Mouse (Mus musculus): ENCODE data around the gene Soga3.

The Soga3 gene

GRCm38 (mm10) chr10:29143566-29144335 lies at the start of gene Soga3:
Gene Soga3 (plus strand): TSS chr10:29143839.
- DNase-seq (ENCODE audit: low spot score in 2 of 2) = peak; percentile 52 to 79

- no peak for DNase-seq (ENCODE audit: low spot score in 2 of 2)
These were observed 36.7 kb upstream of the Soga3 start for GRCm38 (mm10) chr10:29106962-29107361.

GRCm38 (mm10) chr10:29142556-29143105 lies 1.0 kb upstream of the Soga3 start:
- DNase-seq (ENCODE audit: low spot score in 2 of 2) = no peak

- no peak for DNase-seq (ENCODE audit: low spot score in 2 of 2)
These were observed 1.2 kb downstream of the Soga3 start for GRCm38 (mm10) chr10:29144612-29145405.

- DNase-seq (ENCODE audit: low spot score in 2 of 2) = peak; percentile 40 to 72
These were observed 2.7 kb downstream of the Soga3 start for GRCm38 (mm10) chr10:29146198-29146857.

- DNase-seq (ENCODE audit: low spot score in 2 of 2) = peak; percentile 53 to 73
These were observed 3.4 kb downstream of the Soga3 start for GRCm38 (mm10) chr10:29146858-29147640.

GRCm38 (mm10) chr10:29147641-29147990 lies 4.0 kb downstream of the Soga3 start:
- DNase-seq (ENCODE audit: low spot score in 2 of 2) = no peak

- peak; percentile 32 to 47 for DNase-seq (ENCODE audit: low spot score in 2 of 2)
These were observed 4.4 kb downstream of the Soga3 start for GRCm38 (mm10) chr10:29148076-29148475.

- DNase-seq (ENCODE audit: low spot score in 2 of 2) = no peak
These were observed 11.7 kb downstream of the Soga3 start for GRCm38 (mm10) chr10:29155304-29155703.

- no peak for DNase-seq (ENCODE audit: low spot score in 2 of 2)
These were observed 18.0 kb downstream of the Soga3 start for GRCm38 (mm10) chr10:29161664-29162063.

- no peak for DNase-seq (ENCODE audit: low spot score in 2 of 2)
These were observed 30.1 kb downstream of the Soga3 start for GRCm38 (mm10) chr10:29173778-29174177.

GRCm38 (mm10) chr10:29175656-29176055 lies 32.0 kb downstream of the Soga3 start:
- no peak for DNase-seq (ENCODE audit: low spot score in 2 of 2)

- DNase-seq (ENCODE audit: low spot score in 2 of 2) = no peak
These were observed 33.2 kb downstream of the Soga3 start for GRCm38 (mm10) chr10:29176881-29177280.

- DNase-seq (ENCODE audit: low spot score in 2 of 2) = no peak
These were observed 34.4 kb downstream of the Soga3 start for GRCm38 (mm10) chr10:29178003-29178402.

GRCm38 (mm10) chr10:29180210-29180609 lies 36.6 kb downstream of the Soga3 start:
- no peak for DNase-seq (ENCODE audit: low spot score in 2 of 2)

GRCm38 (mm10) chr10:29181046-29181445 lies 37.4 kb downstream of the Soga3 start:
- no peak for DNase-seq (ENCODE audit: low spot score in 2 of 2)

- DNase-seq (ENCODE audit: low spot score in 2 of 2) = no peak
These were observed 50.1 kb downstream of the Soga3 start for GRCm38 (mm10) chr10:29193769-29194168.

- DNase-seq (ENCODE audit: low spot score in 2 of 2) = no peak
These were observed 53.2 kb downstream of the Soga3 start for GRCm38 (mm10) chr10:29196811-29197210.

GRCm38 (mm10) chr10:29198642-29199041 lies 55.0 kb downstream of the Soga3 start, which contains the start of gene Gm49353:
Gene Gm49353 (plus strand): TSS chr10:29198954.
- DNase-seq (ENCODE audit: low spot score in 2 of 2) = no peak

- DNase-seq (ENCODE audit: low spot score in 2 of 2) = no peak
These were observed 56.2 kb downstream of the Soga3 start for GRCm38 (mm10) chr10:29199835-29200234.

- DNase-seq (ENCODE audit: low spot score in 2 of 2) = no peak
These were observed 57.0 kb downstream of the Soga3 start for GRCm38 (mm10) chr10:29200609-29201008.
